Mouse (Mus musculus) bone marrow macrophage, adult 2 months (primary cell): Measurements from ENCODE around the gene Babam2. TPM values are rescaled to one million over a fixed set of nuclear protein-coding genes. Genes with fewer than 3 reads are reported as not detected.

Source experiments
- H3K27ac ChIP-seq: 2 replicates; pipeline ENCODE4 v1.5.1; 2012; ENCODE audit warnings: low read depth, low read length; ENCODE audit not compliant: insufficient read depth
- H3K4me1 ChIP-seq: 2 replicates; pipeline ENCODE4 v1.6.1; 2012; ENCODE audit warnings: low read length; ENCODE audit not compliant: control insufficient read depth, insufficient read depth
- H3K4me3 ChIP-seq: 2 replicates; pipeline ENCODE4 v1.5.1; 2012; ENCODE audit warnings: mild to moderate bottlenecking, low read length, moderate library complexity; ENCODE audit not compliant: insufficient read depth
- CTCF ChIP-seq: IDR thresholded peaks from 2 replicates; pipeline ENCODE4 v1.5.1; 2012; ENCODE audit warnings: low read depth, mild to moderate bottlenecking, low read length, moderate library complexity
- POLR2A ChIP-seq: IDR thresholded peaks from 2 replicates; pipeline ENCODE4 v1.6.1; 2012; ENCODE audit warnings: mild to moderate bottlenecking, low read depth, low read length, borderline replicate concordance
- polyA plus RNA-seq: library from polyadenylated mRNA; stranded (reverse); fragments of >200 nt; gene quantifications from 2 replicates; pipeline ENCODE4 v1.2.4, GENCODE M21; 2012; ENCODE audit not compliant: missing spikeins, insufficient read depth, insufficient read length

Gene Babam2
- polyA plus RNA-seq, 1 experiment, result 69.4 TPM

GRCm38 (mm10) chr5:31862753-31863468 is 165.4 kb downstream of the Babam2 start:
- Histone ChIP-seq H3K27ac (no peak overlapping the region), H3K4me3 (no peak overlapping the region), H3K4me1 (peaks cover 23% of the 10 kb centered on the region)
- no peak for TF ChIP-seq POLR2A
- TF ChIP-seq CTCF, result no peak

GRCm38 (mm10) chr5:31864095-31864494 is 166.6 kb downstream of the Babam2 start:
- Histone ChIP-seq H3K4me1 (peaks cover 23% of the 10 kb centered on the region), H3K27ac (no peak overlapping the region), H3K4me3 (no peak overlapping the region)
- TF ChIP-seq POLR2A (no peak), CTCF (no peak)

GRCm38 (mm10) chr5:31866071-31866470 is 168.6 kb downstream of the Babam2 start:
- TF ChIP-seq CTCF, result no peak
- TF ChIP-seq POLR2A, result no peak
- no peak overlapping the region for H3K27ac ChIP-seq
- H3K4me1 ChIP-seq, result peaks cover 24% of the 10 kb centered on the region
- H3K4me3 ChIP-seq, result no peak overlapping the region

- Histone ChIP-seq H3K4me3 (no peak overlapping the region), H3K27ac (peak overlapping the region; percentile 83), H3K4me1 (peaks cover 15% of the 10 kb centered on the region)
- no peak for TF ChIP-seq POLR2A
- no peak for TF ChIP-seq CTCF
Observed at GRCm38 (mm10) chr5:31870856-31871520, 173.5 kb downstream of the Babam2 start.

GRCm38 (mm10) chr5:31873328-31873727 is 175.8 kb downstream of the Babam2 start:
- H3K27ac ChIP-seq, result no peak overlapping the region
- H3K4me3 ChIP-seq, result no peak overlapping the region
- TF ChIP-seq POLR2A, result no peak
- TF ChIP-seq CTCF, result no peak
- peaks cover 24% of the 10 kb centered on the region for H3K4me1 ChIP-seq

- peaks cover 26% of the 10 kb centered on the region for H3K4me1 ChIP-seq
- TF ChIP-seq CTCF (no peak), POLR2A (no peak)
- H3K27ac ChIP-seq, result no peak overlapping the region
- H3K4me3 ChIP-seq, result no peak overlapping the region
Observed at GRCm38 (mm10) chr5:31874543-31874942, 177.1 kb downstream of the Babam2 start.

GRCm38 (mm10) chr5:31875443-31875842 is 178.0 kb downstream of the Babam2 start:
- H3K4me3 ChIP-seq, result no peak overlapping the region
- H3K4me1 ChIP-seq, result peaks cover 33% of the 10 kb centered on the region
- H3K27ac ChIP-seq, result no peak overlapping the region
- no peak for TF ChIP-seq POLR2A
- no peak for TF ChIP-seq CTCF

GRCm38 (mm10) chr5:31876216-31876974 is 178.9 kb downstream of the Babam2 start:
- no peak overlapping the region for H3K27ac ChIP-seq
- peaks cover 37% of the 10 kb centered on the region for H3K4me1 ChIP-seq
- TF ChIP-seq CTCF (no peak), POLR2A (no peak)
- no peak overlapping the region for H3K4me3 ChIP-seq

- Histone ChIP-seq H3K27ac (no peak overlapping the region), H3K4me3 (no peak overlapping the region), H3K4me1 (peaks cover 46% of the 10 kb centered on the region)
- TF ChIP-seq POLR2A (no peak), CTCF (no peak)
Observed at GRCm38 (mm10) chr5:31880457-31880856, 183.0 kb downstream of the Babam2 start.
